Mouse (Mus musculus) liver, adult 2 months (tissue): ENCODE data around the gene Ryr1. TPM values are rescaled to one million over a fixed set of nuclear protein-coding genes. Genes with fewer than 3 reads are reported as not detected.

Source experiments
- DNase-seq: peaks from one replicate; pipeline ENCODE4 v3.0.0-alpha.2; 2011; ENCODE audit warnings: low read depth, low spot score; ENCODE audit errors: extremely low read depth
- H3K27ac ChIP-seq: fragments of 200-500 bp; replicated peaks from 2 replicates; pipeline ENCODE4 v1.5.1; 2012; ENCODE audit warnings: low read depth, mild to moderate bottlenecking, control low read depth, inconsistent platforms, low read length; ENCODE audit not compliant: insufficient read depth
- H3K27me3 ChIP-seq: fragments of 200-500 bp; 2 replicates; pipeline ENCODE4 v1.6.1; 2012; ENCODE audit warnings: mild to moderate bottlenecking, moderate library complexity, low read length, inconsistent platforms; ENCODE audit not compliant: control insufficient read depth, insufficient read depth
- H3K36me3 ChIP-seq: fragments of 200-500 bp; 2 replicates; pipeline ENCODE4 v1.6.1; 2012; ENCODE audit warnings: low read length, inconsistent platforms; ENCODE audit not compliant: control insufficient read depth, insufficient read depth
- H3K4me1 ChIP-seq: fragments of 200-500 bp; 2 replicates; pipeline ENCODE4 v1.6.1; 2011; ENCODE audit warnings: low read length; ENCODE audit not compliant: control insufficient read depth, insufficient read depth
- H3K4me3 ChIP-seq: fragments of 200-500 bp; 2 replicates; pipeline ENCODE4 v1.5.1; 2011; ENCODE audit warnings: low read depth, mild to moderate bottlenecking, control low read depth, low read length, moderate library complexity; ENCODE audit not compliant: insufficient read depth
- H3K79me2 ChIP-seq: fragments of 200-500 bp; 2 replicates; pipeline ENCODE4 v1.6.1; 2012; ENCODE audit warnings: inconsistent platforms, mild to moderate bottlenecking, low read length, moderate library complexity; ENCODE audit not compliant: control insufficient read depth, insufficient read depth
- H3K9ac ChIP-seq: fragments of 200-500 bp; 2 replicates; pipeline ENCODE4 v1.6.1; 2012; ENCODE audit warnings: low read depth, mild to moderate bottlenecking, control low read depth, inconsistent platforms, low read length
- CTCF ChIP-seq: fragments of 200-500 bp; IDR thresholded peaks from 2 replicates; pipeline ENCODE4 v1.5.1; 2011; ENCODE audit warnings: low read depth, low read length, control low read depth
- POLR2A ChIP-seq: fragments of 200-500 bp; IDR thresholded peaks from 2 replicates; pipeline ENCODE4 v1.6.1; 2011; ENCODE audit warnings: low read length, control low read depth; ENCODE audit not compliant: insufficient read depth; ENCODE audit errors: extremely low read depth
- WGBS: fragments of 180-500 bp; shearing (Covaris S2); methylation state at CpG from one replicate; pipeline ENCODE4 v1.1.7; 2018; 5-methylcytosine and 5-hydroxymethylcytosine counted together
- polyA plus RNA-seq: library from polyadenylated mRNA; depleted of rRNA; stranded (reverse); fragments of >200 nt; gene quantifications from 2 replicates; pipeline ENCODE4 v1.2.3, GENCODE M21; 2012; rRNA removed
- total RNA-seq: library from RNA; depleted of rRNA; stranded (reverse); fragments of >200 nt; gene quantifications from 2 replicates; pipeline ENCODE4 v1.2.3, GENCODE M21; 2014; rRNA removed

Ryr1 gene
- total and polyA plus RNA-seq, 2 experiments = 0.01 to 0.46 TPM

DNA sequence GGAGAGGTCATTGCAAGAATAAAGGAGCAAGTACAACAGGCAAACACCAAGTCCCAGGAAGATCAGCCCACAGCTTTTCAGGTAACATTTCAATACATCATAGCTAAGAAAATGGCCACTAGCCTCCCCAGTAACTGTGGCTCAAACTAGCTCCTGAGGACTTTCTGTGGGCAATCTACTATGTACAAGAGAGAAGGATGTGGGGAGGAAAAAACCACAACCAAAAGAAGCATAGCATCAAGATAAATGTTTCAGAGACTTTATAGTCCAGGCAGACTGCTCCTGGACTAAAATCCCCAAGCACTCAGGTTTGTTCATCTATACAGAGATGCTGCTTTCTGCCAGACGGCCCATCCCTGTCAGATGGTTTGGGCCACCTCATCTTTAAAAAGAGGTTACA, 168.7 kb downstream of the Ryr1 start:
- WGBS = 69% methylated on average over 1 of the region's 1 CpGs
- H3K27ac ChIP-seq = peak overlapping the region; percentile 30; the same call in 1 of the 2 replicates
- TF ChIP-seq CTCF (no peak), POLR2A (no peak)
- peaks cover 52% of the 10 kb centered on the region for H3K4me1 ChIP-seq
- H3K27me3 ChIP-seq = no peaks in the 10 kb centered on the region
- H3K4me3 ChIP-seq = no peak overlapping the region
- H3K36me3 ChIP-seq = no peaks in the 10 kb centered on the region
- H3K79me2 ChIP-seq = peaks cover 57% of the 10 kb centered on the region
- no peak overlapping the region for H3K9ac ChIP-seq
- DNase-seq = no peak

DNA sequence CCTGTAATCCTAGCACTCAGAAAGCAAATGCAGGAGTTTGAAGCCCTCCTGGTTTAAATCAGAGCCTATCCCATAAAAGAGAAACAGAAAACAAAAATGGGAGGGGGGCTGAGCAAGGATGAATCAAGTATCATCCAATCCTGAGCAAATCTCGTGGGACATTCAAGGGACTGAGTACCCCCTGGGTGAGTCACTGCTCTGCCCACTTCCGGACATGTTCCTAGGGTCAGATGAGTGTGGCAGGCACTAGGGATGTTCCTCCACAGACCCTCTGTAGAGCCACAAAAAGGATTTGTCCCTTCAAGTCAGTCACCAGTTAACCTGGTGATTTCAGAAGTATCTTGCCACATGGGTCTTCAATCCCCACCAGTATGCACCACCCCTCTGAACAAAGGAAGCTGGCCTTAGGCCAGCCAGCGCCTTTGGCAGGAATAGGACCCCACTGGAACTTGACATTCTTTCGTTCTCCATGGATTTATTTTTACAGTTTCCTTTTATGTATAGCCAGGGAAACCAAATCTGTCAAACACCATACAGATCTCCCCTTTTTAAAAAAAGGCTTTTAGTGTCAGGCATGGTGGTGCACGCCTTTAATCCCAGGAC, 169.6 kb downstream of the Ryr1 start:
- TF ChIP-seq CTCF = no peak
- no peak for TF ChIP-seq POLR2A
- WGBS = 58% methylated on average over 5 of the region's 5 CpGs
- H3K27ac ChIP-seq = 0 out of 2 replicates have a peak overlapping the region, but pooled peaks have one; percentile 27
- H3K4me3 ChIP-seq = no peak overlapping the region
- H3K36me3 ChIP-seq = no peaks in the 10 kb centered on the region
- no peaks in the 10 kb centered on the region for H3K27me3 ChIP-seq
- H3K4me1 ChIP-seq = peaks cover 51% of the 10 kb centered on the region
- H3K9ac ChIP-seq = no peak overlapping the region
- no peak for DNase-seq
- peaks cover 54% of the 10 kb centered on the region for H3K79me2 ChIP-seq

DNA sequence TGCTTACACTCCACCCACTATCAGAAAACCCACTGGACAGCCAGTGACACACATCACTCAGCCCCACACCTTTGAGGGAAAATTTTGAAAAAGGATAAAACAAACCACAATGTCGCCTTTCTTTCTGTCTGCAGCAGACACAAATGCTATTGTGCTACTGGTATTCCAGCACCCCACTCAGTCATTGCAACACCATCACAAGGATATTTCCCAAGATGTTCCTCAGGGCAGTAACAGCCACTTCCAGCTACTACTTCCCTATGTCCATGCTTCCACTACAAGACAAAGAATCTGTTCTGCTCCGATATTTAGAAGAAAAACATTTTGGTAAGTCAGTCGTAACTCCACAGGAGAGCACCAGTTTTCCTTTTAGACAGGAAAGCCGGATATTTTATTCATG, 170.2 kb downstream of the Ryr1 start:
- peaks cover 52% of the 10 kb centered on the region for H3K79me2 ChIP-seq
- no peaks in the 10 kb centered on the region for H3K27me3 ChIP-seq
- H3K27ac ChIP-seq = no peak overlapping the region
- DNase-seq = no peak
- H3K9ac ChIP-seq = no peak overlapping the region
- 77% methylated on average over 4 of the region's 4 CpGs for WGBS
- H3K4me3 ChIP-seq = no peak overlapping the region
- H3K4me1 ChIP-seq = peaks cover 51% of the 10 kb centered on the region
- no peak for TF ChIP-seq POLR2A
- no peak for TF ChIP-seq CTCF
- peaks cover 1% of the 10 kb centered on the region; the same call in 1 of the 2 replicates for H3K36me3 ChIP-seq

DNA sequence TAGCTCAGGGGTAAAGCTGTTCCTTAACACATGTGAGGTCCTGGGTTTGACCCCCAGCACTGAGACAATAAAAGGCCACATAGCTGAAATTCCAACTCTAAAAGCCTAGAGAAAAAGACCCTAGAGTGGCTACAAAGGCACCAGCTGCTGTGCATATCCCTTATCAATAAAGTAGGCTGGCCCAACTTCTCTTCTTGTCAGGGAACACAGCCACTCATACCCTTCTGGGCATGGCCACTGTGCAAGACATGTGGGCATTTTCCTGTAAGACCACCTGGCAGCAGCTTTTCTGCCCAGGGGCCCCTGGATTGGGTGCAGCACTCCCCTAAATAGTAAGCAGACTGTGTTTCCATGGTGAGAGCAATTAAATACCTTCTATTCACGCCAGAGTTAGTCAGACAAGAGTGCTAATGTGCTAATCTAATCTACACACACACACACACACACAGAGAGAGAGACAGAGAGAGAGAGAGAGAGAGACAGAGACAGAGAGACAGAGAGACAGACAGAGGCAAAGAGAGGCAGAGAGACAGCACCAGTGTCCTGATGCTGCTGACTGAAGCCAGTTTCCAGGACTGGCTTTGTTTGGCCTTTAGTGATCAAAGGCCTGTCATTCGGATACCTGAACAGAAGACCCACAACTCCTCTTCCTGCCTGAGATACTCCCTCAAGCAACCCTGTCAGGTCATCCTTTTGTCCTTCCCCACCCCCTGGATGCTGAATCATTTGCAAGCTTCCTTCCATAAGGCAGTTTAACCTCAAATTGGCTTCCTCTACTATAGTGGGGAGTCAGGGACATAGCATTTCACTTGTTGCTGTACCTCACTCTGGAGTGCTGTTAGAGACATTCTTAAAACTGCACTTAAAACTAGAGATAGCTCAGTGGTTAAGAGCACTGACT, 171.3 kb downstream of the Ryr1 start:
- Histone ChIP-seq H3K36me3 (peaks cover 2% of the 10 kb centered on the region; the same call in 1 of the 2 replicates), H3K27me3 (no peaks in the 10 kb centered on the region), H3K4me1 (peaks cover 48% of the 10 kb centered on the region), H3K4me3 (no peak overlapping the region), H3K27ac (peak overlapping the region; percentile 10), H3K79me2 (peaks cover 62% of the 10 kb centered on the region), H3K9ac (no peak overlapping the region)
- TF ChIP-seq POLR2A (no peak), CTCF (no peak)
- 34% methylated on average over 2 of the region's 2 CpGs for WGBS
- no peak for DNase-seq

Other genes starting within 250 kb of the Ryr1 start
- not detected in 2 replicates for gene Capn12, start 243.8 kb downstream of the Ryr1 start, total RNA-seq
- 0.04 TPM in 1 of 2 replicates, not detected in the other for gene Capn12, start 243.8 kb downstream of the Ryr1 start, polyA plus RNA-seq
- 47.4 and 87.1 TPM in 2 replicates for gene Actn4, start 162.8 kb downstream of the Ryr1 start, total RNA-seq
- gene Actn4, start 162.8 kb downstream of the Ryr1 start, polyA plus RNA-seq = 125 and 145 TPM in 2 replicates
- 64.8 and 73.2 TPM in 2 replicates for gene Eif3k, start 143.3 kb downstream of the Ryr1 start, total RNA-seq
- gene Eif3k, start 143.3 kb downstream of the Ryr1 start, polyA plus RNA-seq = 86.3 and 91.2 TPM in 2 replicates
- 0.18 and 0.54 TPM in 2 replicates for gene Map4k1, start 143.1 kb downstream of the Ryr1 start, total RNA-seq
- 1.2 and 1.5 TPM in 2 replicates for gene Map4k1, start 143.1 kb downstream of the Ryr1 start, polyA plus RNA-seq
- gene Rasgrp4, start 9.7 kb upstream of the Ryr1 start, total RNA-seq = under 0.01 and 0.07 TPM in 2 replicates
- 0.41 and 0.69 TPM in 2 replicates for gene Rasgrp4, start 9.7 kb upstream of the Ryr1 start, polyA plus RNA-seq
- gene Fam98c, start 31.1 kb upstream of the Ryr1 start, total RNA-seq = 5.1 and 5.4 TPM in 2 replicates
- 12.5 and 19.3 TPM in 2 replicates for gene Fam98c, start 31.1 kb upstream of the Ryr1 start, polyA plus RNA-seq
- gene Ggn, start 45.0 kb upstream of the Ryr1 start, total RNA-seq = 0.07 TPM in 1 of 2 replicates, not detected in the other
- gene Ggn, start 45.0 kb upstream of the Ryr1 start, polyA plus RNA-seq = 0.18 TPM in 1 of 2 replicates, not detected in the other
- gene Spred3, start 45.2 kb upstream of the Ryr1 start, total RNA-seq = 0.18 and 0.20 TPM in 2 replicates
- gene Spred3, start 45.2 kb upstream of the Ryr1 start, polyA plus RNA-seq = 0.35 and 0.40 TPM in 2 replicates
- 195 and 217 TPM in 2 replicates for gene Psmd8, start 55.5 kb upstream of the Ryr1 start, total RNA-seq
- gene Psmd8, start 55.5 kb upstream of the Ryr1 start, polyA plus RNA-seq = 119 and 132 TPM in 2 replicates
- gene Catsperg1, start 88.9 kb upstream of the Ryr1 start, total RNA-seq = 0.27 and 0.28 TPM in 2 replicates
- 0.12 and 0.24 TPM in 2 replicates for gene Catsperg1, start 88.9 kb upstream of the Ryr1 start, polyA plus RNA-seq
- gene Kcnk6, start 107.3 kb upstream of the Ryr1 start, total RNA-seq = 1.7 and 2.0 TPM in 2 replicates
- gene Kcnk6, start 107.3 kb upstream of the Ryr1 start, polyA plus RNA-seq = 3.3 and 5.3 TPM in 2 replicates
- 40.7 and 59.9 TPM in 2 replicates for gene Yif1b, start 113.2 kb upstream of the Ryr1 start, total RNA-seq
- 132 and 143 TPM in 2 replicates for gene Yif1b, start 113.2 kb upstream of the Ryr1 start, polyA plus RNA-seq
- gene 2200002D01Rik, start 123.3 kb upstream of the Ryr1 start, total RNA-seq = 2.3 and 6.9 TPM in 2 replicates
- gene 2200002D01Rik, start 123.3 kb upstream of the Ryr1 start, polyA plus RNA-seq = 5.2 and 7.4 TPM in 2 replicates
- gene Spint2, start 156.7 kb upstream of the Ryr1 start, total RNA-seq = 24.8 and 28.9 TPM in 2 replicates
- 120 and 133 TPM in 2 replicates for gene Spint2, start 156.7 kb upstream of the Ryr1 start, polyA plus RNA-seq
- 1.0 and 1.7 TPM in 2 replicates for gene Ppp1r14a, start 164.1 kb upstream of the Ryr1 start, total RNA-seq
- gene Ppp1r14a, start 164.1 kb upstream of the Ryr1 start, polyA plus RNA-seq = 5.0 and 11.3 TPM in 2 replicates
- 0.13 TPM in 1 of 2 replicates, not detected in the other for gene Dpf1, start 178.8 kb upstream of the Ryr1 start, total RNA-seq
- gene Dpf1, start 178.8 kb upstream of the Ryr1 start, polyA plus RNA-seq = 0.05 and 0.28 TPM in 2 replicates